ENCODE assay signal across 8 mouse cellular contexts in the genomic region with DNA sequence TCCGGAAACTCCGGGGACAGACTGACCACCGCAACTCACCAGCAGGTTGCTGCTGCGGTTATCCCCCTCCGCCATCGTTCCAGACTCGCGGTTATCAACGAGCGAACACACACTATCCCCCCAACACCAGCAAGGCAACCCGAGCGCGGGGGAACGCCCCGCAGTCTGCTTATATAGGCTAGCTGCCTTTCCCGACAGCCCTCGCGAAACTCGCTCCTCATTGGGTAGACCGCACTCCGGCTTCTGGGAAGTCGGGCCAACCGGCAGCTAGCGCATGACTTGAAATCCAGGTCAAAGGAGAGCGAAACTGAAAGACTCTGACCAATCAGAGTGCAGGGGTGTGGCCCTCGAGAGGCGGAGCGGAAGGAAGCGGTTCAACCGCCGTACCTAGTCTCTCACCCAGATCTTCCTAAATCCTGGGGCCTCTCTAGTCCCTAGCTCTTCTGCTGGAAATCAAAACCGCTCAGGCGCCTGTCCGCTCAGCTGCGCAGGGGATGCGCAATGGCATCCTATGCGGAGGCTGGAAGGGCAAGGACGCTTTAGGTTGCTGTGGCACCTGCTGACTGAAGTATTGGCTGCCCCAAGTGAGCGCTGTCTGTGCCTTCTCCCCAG. TPM values are rescaled to one million over a fixed set of nuclear protein-coding genes. Genes with fewer than 3 reads are reported as not detected.
A peak's percentile ranks its signal among the peaks of the same experiment; 100 is the strongest.
DNase-seq lines count a peak whose midpoint lies in the region; ATAC-seq and TF ChIP-seq lines count a peak whose summit lies in the region.

Gene Arl6ip1 (minus strand): TSS at position 233 of the 612 bp plus-strand sequence.

- peaks cover 6% of the 10 kb centered on the region; the same call in 1 of the 2 replicates for H3K79me2 ChIP-seq in liver, adult 2 months (ENCODE audit: control insufficient read depth, insufficient read depth, low read length)
- H3K79me2 ChIP-seq in myocyte (ENCODE audit: control insufficient read depth, insufficient read depth) = peaks cover 32% of the 10 kb centered on the region

- H3K4me1 ChIP-seq in erythroblast, embryonic 14.5 days (ENCODE audit: control insufficient read depth) = peaks cover 41% of the 10 kb centered on the region
- peaks cover 18% of the 10 kb centered on the region for H3K4me1 ChIP-seq in heart, embryonic 11.5 days (ENCODE audit: control insufficient read depth, insufficient read depth, low read length)
- H3K4me1 ChIP-seq in kidney, embryonic 16.5 days (ENCODE audit: insufficient read depth, low read length) = peaks cover 24% of the 10 kb centered on the region
- H3K4me1 ChIP-seq in liver, adult 2 months (ENCODE audit: control insufficient read depth, insufficient read depth, low read length) = peaks cover 6% of the 10 kb centered on the region

- no peaks in the 10 kb centered on the region for H3K27me3 ChIP-seq in erythroblast, embryonic 14.5 days (ENCODE audit: control insufficient read depth)
- H3K27me3 ChIP-seq in heart, embryonic 11.5 days (ENCODE audit: control insufficient read depth, insufficient read depth, low read length) = no peaks in the 10 kb centered on the region
- no peaks in the 10 kb centered on the region for H3K27me3 ChIP-seq in kidney, embryonic 16.5 days (ENCODE audit: insufficient read depth, low read length)
- H3K27me3 ChIP-seq in liver, adult 2 months (ENCODE audit: control insufficient read depth, insufficient read depth, low read length) = no peaks in the 10 kb centered on the region
- H3K27me3 ChIP-seq in myocyte (ENCODE audit: control insufficient read depth, insufficient read depth, insufficient read length) = no peaks in the 10 kb centered on the region
- no peaks in the 10 kb centered on the region for H3K27me3 ChIP-seq in splenic B cell, adult 2 months (ENCODE audit: control insufficient read depth, insufficient read depth, low read length, poor library complexity, severe bottlenecking)

- peak within 1 kb of the TSS; percentile 78 for H3K4me2 ChIP-seq in heart, embryonic 11.5 days
- H3K4me2 ChIP-seq in kidney, embryonic 16.5 days (replicated peaks; ENCODE audit: low read depth, low read length) = peak within 1 kb of the TSS; percentile 64
- peak within 1 kb of the TSS; percentile 84 for H3K4me2 ChIP-seq in myocyte (ENCODE audit: low read depth)

- peak; percentile 99 for ATAC-seq in heart, embryonic 11.5 days (replicated peaks; ENCODE audit: insufficient number of reproducible peaks, low FRiP score, low TSS enrichment)
- peak; percentile 99 for ATAC-seq in kidney, embryonic 16.5 days (ENCODE audit: low FRiP score, low TSS enrichment)

- H3ac ChIP-seq in myocyte (ENCODE audit: control insufficient read depth, insufficient read length) = peak within 1 kb of the TSS; percentile 38

- H3K36me3 ChIP-seq in erythroblast, embryonic 14.5 days (ENCODE audit: control insufficient read depth) = peaks cover 56% of the 10 kb centered on the region
- H3K36me3 ChIP-seq in heart, embryonic 11.5 days (ENCODE audit: control insufficient read depth, insufficient read depth, low read length) = peaks cover 4% of the 10 kb centered on the region; the same call in 1 of the 2 replicates
- peaks cover 15% of the 10 kb centered on the region; the same call in 1 of the 2 replicates for H3K36me3 ChIP-seq in kidney, embryonic 16.5 days (ENCODE audit: insufficient read depth, low read length)
- H3K36me3 ChIP-seq in liver, adult 2 months (ENCODE audit: control insufficient read depth, insufficient read depth, low read length) = peaks cover 18% of the 10 kb centered on the region
- H3K36me3 ChIP-seq in myocyte (ENCODE audit: control insufficient read depth, insufficient read depth) = peaks cover under 1% of the 10 kb centered on the region
- H3K36me3 ChIP-seq in splenic B cell, adult 2 months (ENCODE audit: control insufficient read depth, insufficient read depth, low read length, poor library complexity, severe bottlenecking) = peaks cover 2% of the 10 kb centered on the region; the same call in 1 of the 2 replicates

- WGBS in heart, embryonic 11.5 days (ENCODE audit: insufficient replicate concordance) = under 1% methylated on average over 39 of the region's 39 CpGs
- WGBS in kidney, embryonic 16.5 days = 0% methylated on average over 39 of the region's 39 CpGs
- WGBS in liver, adult 2 months = under 1% methylated on average over 39 of the region's 39 CpGs

- peak within 1 kb of the TSS; percentile 78 for H3K4me3 ChIP-seq in erythroblast, embryonic 14.5 days (replicated peaks)
- H3K4me3 ChIP-seq in heart, embryonic 11.5 days (ENCODE audit: low read depth, low read length) = peak within 1 kb of the TSS; percentile 71
- H3K4me3 ChIP-seq in kidney, embryonic 16.5 days (ENCODE audit: low read length) = peak within 1 kb of the TSS; percentile 62
- H3K4me3 ChIP-seq in liver, adult 2 months (ENCODE audit: insufficient read depth, low read depth, low read length) = peak within 1 kb of the TSS; percentile 72
- H3K4me3 ChIP-seq in myocyte = peak within 1 kb of the TSS; percentile 96

- DNase-seq in B cell, adult 2 months = peak; percentile 95 to 96
- DNase-seq in brain, embryonic 14.5 days (ENCODE audit: low read depth) = peak; percentile 99
- peak; percentile 98 for DNase-seq in liver, adult 2 months (ENCODE audit: extremely low read depth, low read depth, low spot score)
- DNase-seq in splenic B cell, adult 2 months (ENCODE audit: low read depth, low spot score) = peak; percentile 98

- no peaks in the 10 kb centered on the region for H3K9me3 ChIP-seq in erythroblast, embryonic 14.5 days (ENCODE audit: control insufficient read depth, low read length)
- H3K9me3 ChIP-seq in heart, embryonic 11.5 days (replicated peaks; ENCODE audit: control insufficient read depth, low read length) = no peaks in the 10 kb centered on the region
- no peaks in the 10 kb centered on the region for H3K9me3 ChIP-seq in kidney, embryonic 16.5 days (ENCODE audit: low read length)

- peak within 1 kb of the TSS; percentile 93 for H3K9ac ChIP-seq in heart, embryonic 11.5 days (ENCODE audit: low read depth, low read length)
- H3K9ac ChIP-seq in kidney, embryonic 16.5 days (replicated peaks; ENCODE audit: low read length) = peak within 1 kb of the TSS; percentile 81
- peak within 1 kb of the TSS; percentile 79 for H3K9ac ChIP-seq in liver, adult 2 months (ENCODE audit: low read depth, low read length)

- TF ChIP-seq CTCF in brain, embryonic 14.5 days (IDR thresholded peaks at IDR 0.05; ENCODE audit: borderline replicate concordance, extremely low read depth, insufficient read depth, insufficient read length) = no peak
- no peak for TF ChIP-seq CTCF in liver, adult 2 months (IDR thresholded peaks at IDR 0.05; ENCODE audit: low read depth, low read length)

- TF ChIP-seq POLR2A in brain, embryonic 14.5 days (IDR thresholded peaks at IDR 0.05; ENCODE audit: borderline replicate concordance, extremely low read depth, insufficient read depth, insufficient read length, poor library complexity, severe bottlenecking) = peak; percentile 95; the same call in 1 of the 2 replicates
- peak; percentile 99 for TF ChIP-seq POLR2A in liver, adult 2 months (IDR thresholded peaks at IDR 0.05; ENCODE audit: extremely low read depth, insufficient read depth, low read length)
- peak; percentile 94 for TF ChIP-seq POLR2A in myocyte (IDR thresholded peaks at IDR 0.05; ENCODE audit: insufficient read length, low read depth)

- H3K27ac ChIP-seq in heart, embryonic 11.5 days (ENCODE audit: low read depth, low read length) = peak within 1 kb of the TSS; percentile 91
- peak within 1 kb of the TSS; percentile 93 for H3K27ac ChIP-seq in kidney, embryonic 16.5 days (ENCODE audit: low read length)
- peak within 1 kb of the TSS; percentile 83 for H3K27ac ChIP-seq in liver, adult 2 months (replicated peaks; ENCODE audit: insufficient read depth, low read depth, low read length)

TF ChIP-seq in myocyte, 11 proteins besides CTCF, POLR2A, EP300 and RAD21:
- TF ChIP-seq MYOD1 (IDR thresholded peaks at IDR 0.05; ENCODE audit: control insufficient read depth in 1 of 3, insufficient read length in 2 of 3, low read depth in 2 of 3) (peak in 1 of 3 experiments; percentile 9), SRF (IDR thresholded peaks at IDR 0.05; ENCODE audit: control insufficient read depth, insufficient read length, low read depth) (no peak), POLR2AphosphoS2 (IDR thresholded peaks at IDR 0.05; ENCODE audit: insufficient read length, low read depth) (peak; percentile 98), E2F4 (IDR thresholded peaks at IDR 0.05; ENCODE audit: insufficient read depth) (peak; percentile 44), MAX (IDR thresholded peaks at IDR 0.05; ENCODE audit: low read depth) (no peak)

RNA-seq across cellular contexts. Expression of gene Arl6ip1, which starts in this region (rescaled TPM):
- 258 and 287 TPM in 2 replicates for polyA plus RNA-seq in brain, embryonic 14.5 days (2012; rRNA removed)
- polyA plus RNA-seq in erythroblast, embryonic 14.5 days (2012) = 1.8 and 2.2 TPM in 2 replicates
- 259 and 310 TPM in 2 replicates for polyA plus RNA-seq in heart, embryonic 11.5 days (2014; fragmentation: Nextera tagmentation; extraction: Ambion mirVana)
- 405 and 508 TPM in 2 replicates for polyA plus RNA-seq in kidney, embryonic 16.5 days (2015; fragmentation: Nextera tagmentation; extraction: Ambion mirVana)
- 138 and 143 TPM in 2 replicates for total RNA-seq in liver, adult 2 months (2014; rRNA removed)
- polyA plus RNA-seq in liver, adult 2 months (2012; rRNA removed) = 75.4 and 97.8 TPM in 2 replicates
- polyA plus RNA-seq in myocyte (2012; fragmentation: generic; extraction: Trizol) = 120 TPM

Comparison
In these comparisons a context has a peak if more than half of its experiments do, and no peak if none do; other contexts are left out.
1. Peak in every context shown above with its lines: DNase-seq, ATAC-seq, H3K4me3 ChIP-seq and H3K27ac ChIP-seq.
2. RNA of gene Arl6ip1 (polyA plus RNA-seq): 405 to 508 TPM in kidney, embryonic 16.5 days, 258 to 287 TPM in brain, embryonic 14.5 days, 259 to 310 TPM in heart, embryonic 11.5 days, 120 TPM in myocyte (single experiment) and 75.4 to 97.8 TPM in liver, adult 2 months; 1.8 to 2.2 TPM in erythroblast, embryonic 14.5 days; every median in the first group is over 10 times any median in the second.